Mouse (Mus musculus) right cerebral cortex, postnatal 4 days (tissue): ENCODE measurements around the gene Glb1.

ENCODE experiments used
- DNase-seq: peaks from one replicate; pipeline ENCODE4 v3.0.0-alpha.2; 2022

Gene Glb1

DNA sequence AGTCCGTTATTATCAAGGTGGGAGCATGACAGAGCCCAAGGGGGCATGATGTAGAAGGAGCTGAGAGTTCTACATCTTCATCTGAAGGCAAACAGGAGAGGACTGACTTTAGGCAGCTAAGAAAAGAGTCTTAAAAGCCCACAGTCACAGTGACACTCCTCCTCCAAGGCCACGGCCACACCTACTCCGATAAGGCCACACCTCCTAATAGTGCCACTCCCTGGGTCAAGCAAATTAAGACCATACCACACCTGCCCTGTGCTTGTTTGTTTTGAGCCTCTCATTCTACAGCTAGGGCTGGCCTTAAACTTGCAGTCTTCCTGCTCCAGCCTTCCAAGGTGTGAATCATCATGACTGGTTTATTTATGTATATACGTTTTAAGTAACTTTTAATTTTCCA is 5.6 kb upstream of the Glb1 start:
- no peak for DNase-seq

DNA sequence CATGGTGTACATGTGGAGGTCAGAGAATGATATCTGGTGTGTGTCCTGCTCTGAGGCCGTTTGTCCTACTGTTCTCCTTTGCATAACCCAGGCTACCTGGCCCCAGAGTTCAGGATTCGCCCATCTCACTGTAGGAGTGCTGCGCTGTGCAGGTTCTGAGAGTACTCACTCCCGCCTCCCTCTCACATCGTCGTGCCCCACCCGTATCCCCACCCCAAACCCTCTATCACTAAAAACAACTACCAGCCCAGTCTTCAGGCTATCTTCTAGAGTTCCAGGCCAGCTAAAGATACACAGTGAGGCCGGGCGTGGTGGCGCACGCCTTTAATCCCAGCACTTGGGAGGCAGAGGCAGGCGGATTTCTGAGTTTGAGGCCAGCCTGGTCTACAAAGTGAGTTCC is 1.2 kb upstream of the Glb1 start:
- no peak for DNase-seq

GRCm38 (mm10) chr9:114400588-114400948 is 308 bp upstream of the Glb1 start:
- DNase-seq: no peak

DNA sequence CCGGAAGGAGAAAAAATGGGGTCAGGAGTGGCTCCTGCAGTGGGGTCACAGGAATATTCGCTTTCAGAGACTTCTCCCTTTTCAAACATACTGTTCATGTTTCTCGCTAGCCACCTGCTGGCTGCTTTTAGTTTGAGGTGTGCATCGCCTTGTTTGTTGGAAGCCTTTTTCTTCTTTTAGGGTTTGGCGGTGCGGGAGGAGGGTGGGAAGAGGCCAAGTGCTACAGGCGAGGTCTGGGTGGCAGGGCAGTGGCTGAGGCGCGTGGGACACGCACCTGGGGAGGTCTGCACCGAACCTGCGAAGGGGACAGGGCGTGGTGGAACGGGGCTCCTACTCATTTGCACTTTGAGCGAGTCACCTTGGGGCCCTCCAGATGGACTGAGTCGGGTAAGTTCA is 807 bp downstream of the Glb1 start:
- DNase-seq: no peak

GRCm38 (mm10) chr9:114407676-114408075 is 6.8 kb downstream of the Glb1 start:
- DNase-seq: no peak

GRCm38 (mm10) chr9:114410313-114410862 is 9.5 kb downstream of the Glb1 start:
- no peak for DNase-seq

GRCm38 (mm10) chr9:114411295-114411694 is 10.4 kb downstream of the Glb1 start:
- DNase-seq: no peak

- no peak for DNase-seq
Observed at GRCm38 (mm10) chr9:114412406-114412805, 11.5 kb downstream of the Glb1 start.

DNA sequence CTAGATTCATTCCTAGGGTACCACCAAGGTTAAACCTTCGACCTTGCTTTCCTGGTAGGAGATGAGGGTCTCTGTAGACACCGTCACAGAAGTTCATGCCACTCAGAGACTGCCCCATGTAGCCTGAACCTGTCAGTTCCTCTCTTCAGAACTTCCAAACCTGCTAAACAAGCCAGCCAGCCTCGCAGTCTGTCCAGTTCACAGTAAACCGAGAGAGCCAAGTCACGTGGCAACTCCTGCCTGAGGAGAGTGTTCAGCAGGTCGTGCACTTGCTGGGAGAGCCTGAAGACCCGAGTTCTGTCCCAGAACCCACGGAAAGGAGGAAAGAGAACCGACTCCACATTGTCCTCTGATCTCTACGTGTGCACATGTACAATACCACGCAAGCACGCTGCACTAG is 13.0 kb downstream of the Glb1 start:
- DNase-seq: no peak

DNA sequence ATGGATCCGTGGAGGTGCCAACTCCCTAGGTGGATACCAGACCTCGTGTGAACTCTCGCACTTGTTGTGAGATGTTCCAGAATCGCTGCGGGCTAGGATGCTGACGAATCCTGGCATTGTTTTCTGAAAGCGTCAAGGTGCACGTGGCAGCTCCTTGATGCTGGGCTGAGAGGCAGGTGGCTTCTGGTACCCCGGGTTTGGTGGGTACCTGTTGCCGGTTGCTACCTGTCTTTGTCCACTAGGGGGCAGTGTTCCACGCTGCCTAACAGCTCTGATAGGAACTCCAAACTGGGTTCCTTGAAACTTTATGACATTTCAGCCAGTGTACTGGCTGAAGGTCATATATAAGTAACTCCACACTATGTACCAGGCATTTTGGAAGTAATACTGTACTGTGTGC is 14.8 kb downstream of the Glb1 start:
- peak; percentile 52 for DNase-seq

DNA sequence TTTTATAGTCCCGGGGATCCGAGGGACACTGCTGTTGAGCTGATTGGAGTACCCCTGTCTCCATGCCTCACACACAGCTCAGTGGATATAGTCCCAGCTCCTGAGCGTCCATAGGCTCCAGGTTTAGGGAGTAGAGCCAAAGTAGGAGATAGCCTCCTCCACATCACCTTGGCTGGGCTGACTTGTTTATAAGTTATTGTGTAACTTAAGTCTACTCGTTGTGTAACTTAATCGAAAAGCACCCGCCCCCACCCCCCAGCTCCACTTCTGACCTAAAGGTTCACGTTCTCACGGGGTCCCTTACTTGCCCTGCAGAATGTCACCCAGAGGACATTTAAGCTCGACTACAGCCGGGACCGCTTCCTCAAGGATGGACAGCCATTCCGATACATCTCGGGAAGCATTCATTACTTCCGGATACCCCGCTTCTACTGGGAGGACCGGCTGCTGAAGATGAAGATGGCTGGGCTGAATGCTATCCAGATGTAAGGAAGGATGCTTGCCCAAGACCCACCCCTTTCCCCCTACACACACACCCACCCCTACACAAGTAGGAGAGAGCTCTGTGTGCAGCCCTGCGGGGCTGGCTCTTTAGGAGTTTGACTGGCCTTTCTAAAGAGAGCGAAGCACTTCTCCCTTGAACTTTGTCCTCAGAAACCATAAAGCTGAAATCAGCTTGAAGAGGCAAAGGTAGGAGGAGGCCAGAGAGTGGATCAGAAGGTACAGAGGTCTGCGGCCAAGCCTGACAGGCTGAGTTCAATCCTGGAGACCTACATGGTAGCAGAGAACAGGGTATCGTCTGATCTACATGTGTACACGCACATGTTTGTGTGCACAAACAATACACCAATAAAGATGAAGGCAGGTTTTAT is 16.0 kb downstream of the Glb1 start:
- DNase-seq: no peak

DNA sequence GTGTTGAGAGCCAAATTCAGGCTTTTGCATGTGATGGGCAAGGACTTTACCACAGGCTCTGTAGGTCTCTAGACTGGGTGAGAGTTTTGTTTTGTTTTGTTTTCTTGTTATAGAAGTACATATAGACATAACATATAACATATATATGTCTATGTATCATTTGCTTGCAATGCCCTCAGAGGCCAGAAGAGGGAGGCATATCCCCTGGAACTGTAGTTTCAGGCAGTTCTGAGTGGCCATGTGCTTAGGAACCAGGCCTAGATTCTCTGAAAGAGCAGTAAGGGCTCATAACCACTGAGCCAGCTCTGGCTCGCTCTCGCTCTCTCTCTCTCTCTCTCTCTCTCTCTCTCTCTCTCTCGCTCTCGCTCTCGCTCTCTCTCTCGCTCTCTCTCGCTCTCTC is 17.3 kb downstream of the Glb1 start:
- DNase-seq: peak; percentile 52

DNA sequence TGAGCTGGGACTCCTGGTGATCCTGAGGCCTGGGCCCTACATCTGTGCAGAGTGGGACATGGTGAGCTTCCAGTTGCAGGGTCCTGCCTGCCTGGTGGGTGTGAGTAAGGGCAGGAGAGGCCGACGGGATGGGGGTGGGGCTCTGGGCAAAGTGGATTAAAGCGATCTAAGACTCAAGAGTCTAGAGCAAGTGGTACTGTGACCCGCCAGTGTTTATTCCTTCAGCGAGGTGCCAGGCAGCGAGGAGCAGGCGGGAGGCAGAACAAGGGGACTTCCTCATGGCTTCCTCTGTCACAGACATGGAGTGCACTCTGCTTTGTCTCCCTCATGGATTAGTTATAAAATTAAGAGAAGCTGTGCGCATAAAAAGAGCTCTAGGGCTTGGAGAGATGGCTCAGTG is 19.6 kb downstream of the Glb1 start:
- no peak for DNase-seq

- no peak for DNase-seq
Observed at GRCm38 (mm10) chr9:114421045-114421444, 20.2 kb downstream of the Glb1 start.

DNA sequence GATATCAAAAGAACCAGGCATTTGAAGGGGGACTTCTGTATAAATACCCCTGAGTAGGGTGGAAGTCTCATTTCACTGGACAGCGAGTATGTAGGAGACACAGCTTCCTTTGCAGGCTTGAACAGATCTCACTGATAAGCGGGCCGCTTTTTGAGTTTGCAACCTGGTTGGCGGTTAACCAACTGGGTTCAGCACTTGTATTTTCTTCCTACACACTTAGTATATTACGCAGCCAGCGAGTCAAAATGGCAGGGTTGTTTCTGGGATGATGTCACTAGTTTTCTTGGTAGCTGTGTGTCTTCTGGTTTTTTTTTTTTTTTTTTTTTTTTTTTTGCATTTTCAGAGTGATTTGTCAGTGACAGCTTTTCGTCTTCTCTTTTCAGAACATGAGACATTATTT is 20.9 kb downstream of the Glb1 start:
- no peak for DNase-seq

DNA sequence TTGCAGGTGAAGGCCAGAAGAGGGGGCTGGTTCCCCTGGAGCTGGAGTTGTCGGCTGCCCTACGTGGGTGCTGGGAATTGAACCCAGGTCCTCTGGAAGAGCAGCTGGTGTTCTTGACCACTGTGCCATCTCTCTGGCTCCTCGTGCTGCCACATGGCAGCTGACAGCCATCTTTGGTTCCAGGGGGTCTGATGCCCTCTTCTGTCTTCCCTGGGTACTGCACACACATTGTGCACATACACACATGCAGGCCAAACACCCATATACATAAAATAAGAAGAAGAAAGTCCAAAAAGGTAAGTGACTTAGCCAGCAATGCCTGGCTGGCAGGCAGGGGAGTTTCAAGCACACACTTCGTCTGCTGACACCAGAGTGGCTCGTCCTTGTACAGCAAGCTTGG is 24.7 kb downstream of the Glb1 start:
- DNase-seq: no peak

DNA sequence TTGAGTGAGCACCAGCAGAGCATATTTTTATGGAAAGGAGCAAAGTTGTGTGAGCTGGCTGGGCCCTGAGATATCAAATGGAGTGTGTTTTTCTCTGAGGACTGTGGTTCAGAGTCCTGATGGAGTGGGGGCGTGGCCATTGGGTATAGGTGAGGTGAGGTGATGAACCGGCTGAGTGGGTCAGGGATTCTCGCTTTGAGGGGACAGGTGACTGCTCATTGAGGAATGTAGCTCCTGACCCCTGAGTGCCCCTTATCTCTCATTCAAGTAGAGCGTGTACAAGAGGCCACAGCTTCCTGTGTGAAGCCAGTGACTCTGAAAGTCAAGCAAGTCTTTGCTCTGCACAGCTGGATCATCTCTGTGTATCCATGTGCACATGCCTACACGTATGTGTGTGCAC is 25.3 kb downstream of the Glb1 start:
- DNase-seq: no peak

DNA sequence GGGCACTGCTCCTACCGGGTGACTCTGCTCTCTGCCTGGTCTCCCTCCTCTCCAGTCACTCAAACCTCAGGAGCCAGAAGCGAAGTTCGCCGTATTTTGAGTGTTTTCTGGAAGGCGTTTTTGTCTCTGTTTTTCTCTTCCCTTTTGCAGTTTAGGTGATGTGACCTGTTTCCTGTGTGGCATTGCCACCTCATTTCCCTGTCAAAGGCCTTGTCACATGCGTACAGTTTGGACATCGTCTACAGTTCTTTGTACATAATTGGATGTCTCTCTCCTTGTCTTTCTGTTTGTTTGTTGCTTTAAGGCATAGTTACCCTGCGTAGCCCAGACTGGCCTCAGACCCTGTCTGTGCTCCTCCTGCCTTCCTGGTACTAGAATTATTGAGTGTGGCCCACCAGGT is 26.5 kb downstream of the Glb1 start:
- DNase-seq: no peak

GRCm38 (mm10) chr9:114428103-114428834 is 27.4 kb downstream of the Glb1 start:
- DNase-seq: no peak

DNA sequence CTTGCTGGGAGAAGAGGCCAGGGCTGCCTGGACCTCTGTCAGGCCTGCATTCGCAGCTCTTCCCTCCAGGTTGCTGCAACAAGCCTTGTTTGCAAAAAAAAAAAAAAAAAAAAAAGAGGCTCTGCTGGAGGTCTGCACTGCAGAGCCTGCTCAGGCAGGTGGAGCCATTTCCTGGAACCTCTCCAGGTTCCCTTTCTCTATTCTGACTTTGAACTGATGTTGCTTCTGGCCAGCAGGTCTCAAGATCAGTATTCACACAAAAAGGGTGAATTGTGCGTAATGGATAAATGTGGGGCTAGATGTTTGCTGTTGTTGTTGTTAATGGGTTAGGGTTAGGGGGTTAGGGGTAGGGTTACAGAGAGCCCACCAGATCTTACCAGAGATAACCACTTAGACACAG is 34.8 kb downstream of the Glb1 start:
- no peak for DNase-seq

DNA sequence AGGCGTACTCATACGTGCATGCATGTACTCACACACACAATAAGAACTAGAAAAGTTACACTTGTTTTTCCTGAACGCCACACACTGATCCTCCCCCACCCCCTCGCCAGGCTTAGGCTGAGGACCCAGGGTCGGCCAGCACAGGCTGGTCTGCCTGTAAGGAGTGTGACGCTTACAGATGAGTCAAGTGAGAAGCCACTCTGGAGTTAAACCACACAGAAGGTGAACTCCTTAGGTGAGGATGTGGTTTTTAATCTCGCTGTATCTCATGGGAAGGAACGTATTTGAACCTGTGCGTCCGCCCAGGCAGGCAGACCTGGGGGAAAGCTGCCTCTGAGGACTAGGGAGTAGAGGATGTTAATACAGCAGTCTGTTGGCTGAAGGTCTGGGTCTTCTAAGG is 39.7 kb downstream of the Glb1 start:
- DNase-seq: no peak

DNA sequence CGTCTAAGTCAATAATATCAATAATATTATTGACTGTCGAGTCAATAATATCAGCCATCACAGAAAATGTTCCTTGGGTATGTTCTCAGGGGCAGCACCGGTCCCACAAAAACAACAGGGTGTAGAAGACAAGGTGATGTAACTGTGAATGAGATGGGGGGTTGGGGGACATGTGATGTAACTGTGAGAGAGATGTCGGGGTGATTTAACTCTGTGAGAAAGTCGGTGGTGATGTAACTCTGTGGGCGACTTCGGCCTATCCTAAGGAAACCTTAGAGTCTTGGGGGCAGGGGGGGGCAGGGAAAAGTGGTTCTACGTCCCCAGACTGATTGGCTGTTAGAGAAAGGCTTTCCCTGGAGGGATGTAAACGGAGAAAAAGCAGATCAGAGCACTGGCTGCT is 41.3 kb downstream of the Glb1 start:
- no peak for DNase-seq

GRCm38 (mm10) chr9:114442893-114443292 is 42.0 kb downstream of the Glb1 start:
- DNase-seq: no peak

DNA sequence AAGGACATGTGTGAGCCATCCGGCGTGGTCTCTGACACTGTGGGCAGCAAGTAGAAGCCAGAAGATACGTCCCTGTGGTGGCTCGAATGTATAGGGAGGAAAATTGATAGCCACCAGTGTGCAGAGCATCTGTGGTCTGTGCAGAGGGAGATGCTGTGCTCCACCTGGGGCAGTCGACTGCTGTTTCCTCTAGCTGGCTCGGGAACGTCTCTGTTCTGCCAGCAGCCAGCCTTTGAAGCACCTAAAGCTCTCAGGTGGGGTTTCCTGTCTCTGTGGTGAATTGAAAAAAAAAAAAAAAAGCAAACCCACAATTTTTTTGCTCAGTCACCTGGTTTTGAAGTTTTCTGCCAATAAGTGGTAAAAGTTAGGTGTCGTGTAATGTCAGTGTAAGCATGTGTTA is 42.5 kb downstream of the Glb1 start:
- no peak for DNase-seq
